Mouse (Mus musculus) limb, embryonic 14.5 days (tissue): ENCODE measurements around the gene Tsc1. TPM values are rescaled to one million over a fixed set of nuclear protein-coding genes. Genes with fewer than 3 reads are reported as not detected.

ENCODE experiments used
- ATAC-seq: fragments of 200-750 bp; cut with Nextera tagmentation; 2 replicates; pipeline ENCODE4 v1.8.0; 2017; ENCODE audit warnings: low read depth, moderate number of reproducible peaks, moderate TSS enrichment; ENCODE audit not compliant: low FRiP score
- DNase-seq: peaks from one replicate; pipeline ENCODE4 v3.0.0-alpha.2; 2015; ENCODE audit warnings: low spot score
- H3K27ac ChIP-seq: fragments of 300-500 bp; sonication (generic); replicated peaks from 2 replicates; pipeline ENCODE4 v1.5.1; 2014; ENCODE audit warnings: low read depth, mild to moderate bottlenecking, low read length, moderate library complexity, mixed read lengths
- H3K27me3 ChIP-seq: fragments of 300-500 bp; sonication (generic); 2 replicates; pipeline ENCODE4 v1.6.1; 2014; ENCODE audit warnings: low read length, mixed read lengths; ENCODE audit not compliant: control insufficient read depth, insufficient read depth
- H3K36me3 ChIP-seq: fragments of 300-500 bp; sonication (generic); 2 replicates; pipeline ENCODE4 v1.6.1; 2014; ENCODE audit warnings: mild to moderate bottlenecking, low read length, moderate library complexity, mixed read lengths; ENCODE audit not compliant: control insufficient read depth, insufficient read depth
- H3K4me1 ChIP-seq: fragments of 300-500 bp; sonication (generic); 2 replicates; pipeline ENCODE4 v1.6.1; 2014; ENCODE audit warnings: antibody characterized with exemption, low read length, mixed read lengths; ENCODE audit not compliant: control insufficient read depth, insufficient read depth
- H3K4me2 ChIP-seq: fragments of 300-500 bp; sonication (generic); replicated peaks from 2 replicates; pipeline ENCODE4 v1.6.1; 2014; ENCODE audit warnings: low read depth, mild to moderate bottlenecking, low read length, moderate library complexity; ENCODE audit not compliant: severe bottlenecking
- H3K4me3 ChIP-seq: fragments of 300-500 bp; sonication (generic); replicated peaks from 2 replicates; pipeline ENCODE4 v1.5.1; 2014; ENCODE audit warnings: low read length
- H3K9ac ChIP-seq: fragments of 300-500 bp; sonication (generic); 2 replicates; pipeline ENCODE4 v1.6.1; 2014; ENCODE audit warnings: mild to moderate bottlenecking, low read depth, low read length, moderate library complexity; ENCODE audit not compliant: severe bottlenecking
- H3K9me3 ChIP-seq: fragments of 300-500 bp; sonication (generic); 2 replicates; pipeline ENCODE4 v1.6.1; 2016; ENCODE audit warnings: low read length; ENCODE audit not compliant: control insufficient read depth
- POLR2A ChIP-seq: fragments of 200-500 bp; IDR thresholded peaks from 2 replicates; pipeline ENCODE4 v1.8.0; 2012; ENCODE audit warnings: inconsistent platforms, mild to moderate bottlenecking, moderate library complexity, borderline replicate concordance; ENCODE audit not compliant: insufficient read depth, insufficient read length; ENCODE audit errors: extremely low read depth
- WGBS: fragments of 180-500 bp; shearing (Covaris S2); extraction: QIAGEN DNeasy Blood & Tissue Kit; methylation state at CpG from one replicate; pipeline ENCODE4 v1.1.7; 2014; 5-methylcytosine and 5-hydroxymethylcytosine counted together
- polyA plus RNA-seq, 2 experiments: library from polyadenylated mRNA; depleted of rRNA in 1 of 2; stranded (reverse) in 1 of 2; unstranded in 1 of 2; fragments of >200 nt; fragmentation: Nextera tagmentation in 1 of 2; extraction: Ambion mirVana in 1 of 2; gene quantifications; 2 replicates each; pipeline versions ENCODE4 v1.2.1 to v1.2.3; 2012 to 2014

The Tsc1 gene
- polyA plus RNA-seq, 2 experiments, result 15.7 to 18.5 TPM

DNA sequence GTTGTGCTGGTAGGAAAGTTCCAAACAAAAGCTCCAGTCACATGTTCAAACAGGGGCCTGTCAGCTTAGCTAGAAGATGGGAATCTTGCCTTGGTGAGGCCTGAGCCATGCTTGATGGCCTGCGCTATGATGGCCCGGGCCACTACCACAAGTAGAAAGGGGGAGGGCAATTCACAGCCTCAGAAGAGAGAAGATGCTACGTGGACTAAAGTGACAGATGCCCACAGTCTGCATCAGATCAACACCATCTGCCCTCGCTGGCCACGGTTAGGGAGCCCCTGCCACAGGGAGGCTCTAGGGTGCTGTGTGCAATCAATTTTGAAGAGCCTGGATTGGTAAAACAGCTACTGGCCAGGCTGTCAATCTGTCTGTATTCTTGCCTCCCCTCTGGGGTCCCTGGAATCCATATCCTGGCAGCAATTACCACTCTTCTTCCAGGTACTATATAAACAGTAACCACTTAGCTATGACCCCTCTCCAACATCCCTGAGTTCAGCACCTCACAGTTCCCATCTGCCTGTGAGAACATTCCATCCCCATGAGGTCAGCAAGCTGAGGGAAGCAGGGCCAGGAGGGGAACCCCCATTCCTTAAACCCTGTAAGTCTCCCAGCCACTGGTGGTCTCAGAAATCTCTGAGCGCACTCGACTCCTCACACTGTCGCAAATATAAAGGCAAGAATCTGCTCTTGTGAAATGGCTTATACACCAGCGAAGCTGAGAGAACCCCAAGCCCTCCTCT is 3.8 kb upstream of the Tsc1 start:
- TF ChIP-seq POLR2A, result no peak
- Histone ChIP-seq H3K27me3 (no peaks in the 10 kb centered on the region), H3K4me2 (no peak overlapping the region), H3K4me1 (peaks cover 9% of the 10 kb centered on the region; the same call in 1 of the 2 replicates), H3K9me3 (no peaks in the 10 kb centered on the region), H3K9ac (no peak overlapping the region), H3K27ac (no peak overlapping the region), H3K4me3 (no peak overlapping the region), H3K36me3 (no peaks in the 10 kb centered on the region)
- ATAC-seq, result no peak
- DNase-seq, result no peak
- 84% methylated on average over 9 of the region's 9 CpGs for WGBS

DNA sequence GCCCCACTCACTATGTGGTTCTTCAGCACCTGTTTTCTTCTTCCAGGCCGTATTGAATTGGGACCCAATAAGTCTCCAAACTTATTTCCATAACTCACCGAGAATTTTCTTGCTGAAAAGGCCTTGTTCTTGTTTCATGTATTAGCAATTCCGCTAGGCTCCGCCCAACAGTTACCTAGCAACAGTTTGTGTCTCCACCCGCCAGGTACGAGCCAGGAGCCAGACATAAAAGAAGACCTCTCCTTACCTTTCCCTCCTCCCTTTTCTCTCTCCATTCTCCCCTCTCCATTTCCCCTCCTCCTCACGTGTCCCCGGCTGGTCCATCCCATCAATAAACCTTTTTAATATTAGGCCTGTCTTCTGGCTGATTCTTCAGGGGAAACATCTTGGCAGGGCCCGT is 2.7 kb upstream of the Tsc1 start:
- Histone ChIP-seq H3K4me1 (peaks cover 16% of the 10 kb centered on the region), H3K4me3 (peak overlapping the region; percentile 7; the same call in 1 of the 2 replicates), H3K27me3 (no peaks in the 10 kb centered on the region), H3K36me3 (no peaks in the 10 kb centered on the region), H3K4me2 (peak overlapping the region; percentile 42), H3K9me3 (no peaks in the 10 kb centered on the region), H3K9ac (0 out of 2 replicates have a peak overlapping the region, but pooled peaks have one; percentile 28), H3K27ac (no peak overlapping the region)
- ATAC-seq (no peak), DNase-seq (no peak)
- no peak for TF ChIP-seq POLR2A
- WGBS, result 16% methylated on average over 9 of the region's 9 CpGs

DNA sequence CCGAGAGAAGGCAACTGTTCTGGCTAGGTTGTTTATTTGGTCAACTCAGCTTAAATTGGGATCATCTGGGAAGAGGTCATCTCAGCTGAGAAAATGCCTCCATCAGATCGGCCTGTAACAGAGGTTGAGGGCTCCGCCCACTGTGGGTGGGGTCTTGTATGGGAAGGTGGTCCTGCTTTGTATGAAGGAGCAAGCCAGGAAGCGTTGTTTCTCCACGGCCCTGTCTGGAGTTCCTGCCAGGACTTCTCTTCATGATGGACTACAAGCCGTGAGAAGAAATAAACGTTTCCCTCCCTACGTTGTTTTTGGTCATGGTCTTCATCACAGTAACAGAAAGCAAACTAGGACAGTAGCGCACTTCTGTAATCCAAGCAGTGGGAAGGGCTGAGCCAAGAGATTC is 2.1 kb upstream of the Tsc1 start:
- peak overlapping the region; percentile 7; the same call in 1 of the 2 replicates for H3K4me3 ChIP-seq

DNA sequence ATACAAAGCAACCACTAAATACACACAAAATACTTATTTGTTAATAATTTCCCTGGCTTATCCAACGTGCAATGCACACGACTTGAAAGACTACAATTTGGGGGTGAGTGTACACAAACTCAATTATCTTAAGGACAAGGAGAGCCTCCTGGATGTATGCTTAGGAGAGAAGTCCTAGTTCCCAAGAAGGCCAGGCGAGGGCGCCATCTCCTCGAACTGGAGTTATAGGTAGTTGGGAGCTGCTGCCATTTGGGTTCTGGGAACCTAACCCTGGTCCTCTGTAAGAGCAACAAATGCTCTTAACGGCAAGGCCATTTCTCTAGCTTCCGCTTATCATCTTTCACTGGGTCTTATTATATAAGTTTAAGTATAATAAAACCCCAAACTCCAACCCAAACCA is 1.2 kb upstream of the Tsc1 start:
- Histone ChIP-seq H3K4me2 (no peak overlapping the region), H3K4me1 (peaks cover 16% of the 10 kb centered on the region), H3K36me3 (no peaks in the 10 kb centered on the region), H3K9ac (no peak overlapping the region), H3K4me3 (no peak overlapping the region), H3K27me3 (no peaks in the 10 kb centered on the region), H3K27ac (no peak overlapping the region), H3K9me3 (no peaks in the 10 kb centered on the region)
- no peak for TF ChIP-seq POLR2A
- WGBS, result 58% methylated on average over 7 of the region's 7 CpGs
- ATAC-seq (no peak), DNase-seq (peak; percentile 18)

More for the DNA sequence above, 2.1 kb upstream of the Tsc1 start:
- Histone ChIP-seq H3K27ac (no peak overlapping the region), H3K4me1 (peaks cover 16% of the 10 kb centered on the region), H3K36me3 (no peaks in the 10 kb centered on the region), H3K9me3 (no peaks in the 10 kb centered on the region), H3K4me2 (peak overlapping the region; percentile 42), H3K27me3 (no peaks in the 10 kb centered on the region), H3K9ac (no peak overlapping the region)
- no peak for TF ChIP-seq POLR2A
- DNase-seq (peak; percentile 50), ATAC-seq (no peak)
- 6% methylated on average over 9 of the region's 9 CpGs for WGBS

DNA sequence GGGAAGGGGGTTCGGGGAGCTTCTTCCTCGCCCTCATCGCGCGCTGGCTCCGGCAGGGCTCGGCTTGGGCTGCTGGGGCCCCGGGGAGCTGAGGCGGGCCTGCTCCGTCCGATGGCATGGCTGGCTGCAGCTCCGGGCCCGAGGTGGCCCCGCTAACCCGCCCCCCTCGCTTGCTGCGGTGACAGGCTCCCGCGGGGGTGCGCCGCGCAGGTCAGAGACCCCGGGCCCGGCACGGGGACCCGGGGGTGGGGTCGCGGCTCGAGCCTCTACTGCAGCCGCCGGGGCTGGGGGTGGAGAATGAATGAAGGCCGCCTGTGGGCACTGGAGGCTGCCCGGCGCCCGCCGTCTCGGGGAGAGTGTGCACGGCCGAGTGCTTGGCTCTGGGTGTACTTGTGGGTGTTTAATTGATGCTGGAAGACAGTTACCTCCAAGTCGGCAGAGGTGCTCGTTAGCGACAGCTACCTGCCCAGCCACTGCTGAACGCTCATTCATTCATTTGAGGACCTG is 460 bp downstream of the Tsc1 start:
- no peak for TF ChIP-seq POLR2A
- WGBS, result under 1% methylated on average over 38 of the region's 43 CpGs
- Histone ChIP-seq H3K4me1 (peaks cover 16% of the 10 kb centered on the region), H3K27me3 (no peaks in the 10 kb centered on the region), H3K9ac (peak overlapping the region; percentile 85), H3K4me2 (peak overlapping the region; percentile 68), H3K27ac (peak overlapping the region; percentile 86), H3K4me3 (peak overlapping the region; percentile 96), H3K36me3 (no peaks in the 10 kb centered on the region), H3K9me3 (no peaks in the 10 kb centered on the region)
- ATAC-seq (peak; percentile 59; the same call in 1 of the 2 replicates), DNase-seq (no peak)
